Mouse (Mus musculus): ENCODE data around the gene Tfap2d.

The Tfap2d gene

GRCm38 (mm10) chr1:19102631-19103030 is at the start of gene Tfap2d:
Gene Tfap2d (plus strand): TSS chr1:19103022.
- DNase-seq (ENCODE audit: low spot score): no peak

GRCm38 (mm10) chr1:19056300-19056699 is 46.5 kb upstream of the Tfap2d start:
- no peak for DNase-seq (ENCODE audit: low spot score)

GRCm38 (mm10) chr1:19056861-19057260 is 46.0 kb upstream of the Tfap2d start:
- DNase-seq (ENCODE audit: low spot score): no peak

GRCm38 (mm10) chr1:19088078-19088477 is 14.7 kb upstream of the Tfap2d start:
- no peak for DNase-seq (ENCODE audit: low spot score)

- no peak for DNase-seq (ENCODE audit: low spot score)
Observed at GRCm38 (mm10) chr1:19096921-19097320, 5.9 kb upstream of the Tfap2d start.

- DNase-seq (ENCODE audit: low spot score): no peak
Observed at GRCm38 (mm10) chr1:19103316-19103715, 494 bp downstream of the Tfap2d start.

GRCm38 (mm10) chr1:19103776-19104142 is 937 bp downstream of the Tfap2d start:
- no peak for DNase-seq (ENCODE audit: low spot score)

GRCm38 (mm10) chr1:19104143-19104857 is 1.5 kb downstream of the Tfap2d start:
- DNase-seq (ENCODE audit: low spot score): no peak

GRCm38 (mm10) chr1:19106401-19106800 is 3.6 kb downstream of the Tfap2d start:
- DNase-seq (ENCODE audit: low spot score): no peak

- DNase-seq (ENCODE audit: low spot score): no peak
Observed at GRCm38 (mm10) chr1:19106841-19107800, 4.3 kb downstream of the Tfap2d start.

GRCm38 (mm10) chr1:19107801-19108200 is 5.0 kb downstream of the Tfap2d start:
- DNase-seq (ENCODE audit: low spot score): no peak

- DNase-seq (ENCODE audit: low spot score): no peak
Observed at GRCm38 (mm10) chr1:19109711-19110110, 6.9 kb downstream of the Tfap2d start.

GRCm38 (mm10) chr1:19110211-19110610 is 7.4 kb downstream of the Tfap2d start:
- no peak for DNase-seq (ENCODE audit: low spot score)

GRCm38 (mm10) chr1:19111020-19111419 is 8.2 kb downstream of the Tfap2d start:
- DNase-seq (ENCODE audit: low spot score): no peak

- no peak for DNase-seq (ENCODE audit: low spot score)
Observed at GRCm38 (mm10) chr1:19178742-19179397, 76.0 kb downstream of the Tfap2d start.

- DNase-seq (ENCODE audit: low spot score): no peak
Observed at GRCm38 (mm10) chr1:19205649-19206048, 102.8 kb downstream of the Tfap2d start.

- DNase-seq (ENCODE audit: low spot score): no peak
Observed at GRCm38 (mm10) chr1:19206194-19206593, 103.4 kb downstream of the Tfap2d start.

GRCm38 (mm10) chr1:19207611-19208010 is 104.8 kb downstream of the Tfap2d start:
- DNase-seq (ENCODE audit: low spot score): no peak

- DNase-seq (ENCODE audit: low spot score): no peak
Observed at GRCm38 (mm10) chr1:19208641-19209358, 106.0 kb downstream of the Tfap2d start, which contains the start of gene Tfap2b. Gene Tfap2b (plus strand): TSS chr1:19208914.

- DNase-seq (ENCODE audit: low spot score): no peak
Observed at GRCm38 (mm10) chr1:19209359-19209745, 106.5 kb downstream of the Tfap2d start.

- DNase-seq (ENCODE audit: low spot score): no peak
Observed at GRCm38 (mm10) chr1:19209776-19210175, 107.0 kb downstream of the Tfap2d start.
